Mouse (Mus musculus): ENCODE measurements at regions not wholly inside any gene's neighbourhood (a gene's known extent, or its start where the extent isn't known, plus 50 kb on each side); places are given as distances from the start of the nearest gene placed in this dataset.

GRCm38 (mm10) chr7:113691756-113692155 is 74.0 kb upstream of the Spon1 start:
- TF ChIP-seq EP300 (IDR thresholded peaks at IDR 0.05; ENCODE audit: low read depth) = no peak
- TF ChIP-seq CTCF (IDR thresholded peaks at IDR 0.05; ENCODE audit: low read depth) = no peak
